Mouse (Mus musculus) heart, adult 2 months (tissue): ENCODE data around the gene Tsnaxip1. TPM values are rescaled to one million over a fixed set of nuclear protein-coding genes. Genes with fewer than 3 reads are reported as not detected.
"Not testable (repeated sequence)": the region's sequence is repeated elsewhere in the genome, so short reads cannot be mapped to it uniquely, and the experiment has no call there.

Experiments used
- DNase-seq, 2 experiments: peaks; one replicate each; pipeline ENCODE4 v3.0.0; 2021
- H3K27ac ChIP-seq: fragments of 200-600 bp; 2 replicates; pipeline ENCODE4 v1.8.1; 2022
- H3K27me3 ChIP-seq: fragments of 200-500 bp; 2 replicates; pipeline ENCODE4 v1.6.1; 2012; ENCODE audit warnings: mild to moderate bottlenecking, low read length, inconsistent platforms, mixed read lengths; ENCODE audit not compliant: control insufficient read depth, insufficient read depth
- H3K36me3 ChIP-seq: fragments of 200-500 bp; 2 replicates; pipeline ENCODE4 v1.6.1; 2012; ENCODE audit warnings: low read length, inconsistent platforms; ENCODE audit not compliant: control insufficient read depth, insufficient read depth
- H3K4me1 ChIP-seq: fragments of 200-500 bp; 2 replicates; pipeline ENCODE4 v1.6.1; 2011; ENCODE audit warnings: low read length; ENCODE audit not compliant: control insufficient read depth, insufficient read depth
- H3K4me3 ChIP-seq: fragments of 200-600 bp; 2 replicates; pipeline ENCODE4 v1.8.1; 2022
- H3K79me2 ChIP-seq: fragments of 200-500 bp; replicated peaks from 2 replicates; pipeline ENCODE4 v1.6.1; 2012; ENCODE audit warnings: mild to moderate bottlenecking, inconsistent platforms, low read length, moderate library complexity, mixed read lengths; ENCODE audit not compliant: control insufficient read depth, insufficient read depth
- H3K9ac ChIP-seq: fragments of 200-500 bp; 2 replicates; pipeline ENCODE4 v1.6.1; 2012; ENCODE audit warnings: low read depth, mild to moderate bottlenecking, control low read depth, inconsistent platforms, low read length, mixed read lengths
- CTCF ChIP-seq: fragments of 200-600 bp; IDR thresholded peaks from 2 replicates; pipeline ENCODE4 v1.8.1; 2022; ENCODE audit warnings: antibody characterized with exemption, mild to moderate bottlenecking, moderate library complexity
- EP300 ChIP-seq: fragments of 200-500 bp; IDR thresholded peaks from 2 replicates; pipeline ENCODE4 v1.6.1; 2011; ENCODE audit warnings: low read depth, low read length, control low read depth; ENCODE audit not compliant: insufficient read depth
- POLR2A ChIP-seq: fragments of 200-500 bp; IDR thresholded peaks from 2 replicates; pipeline ENCODE4 v1.6.1; 2011; ENCODE audit warnings: mild to moderate bottlenecking, low read depth, low read length, control low read depth; ENCODE audit not compliant: insufficient read depth
- WGBS: fragments of 180-500 bp; shearing (Covaris S2); methylation state at CpG from one replicate; pipeline ENCODE4 v1.1.7; 2018; 5-methylcytosine and 5-hydroxymethylcytosine counted together
- intact Hi-C: fragments of 180-260 bp; cut with DNase I; formaldehyde crosslinking; loops from one replicate; pipeline ENCODE4 v1.15.1; 2025
- polyA plus RNA-seq: library from polyadenylated mRNA; depleted of rRNA; stranded (reverse); fragments of >200 nt; gene quantifications from 2 replicates; pipeline ENCODE4 v1.2.3, GENCODE M21; 2012
- total RNA-seq, 2 experiments: library from RNA; stranded (reverse); gene quantifications; 2 replicates each; pipeline ENCODE4 v1.2.3; 2021

Gene Tsnaxip1
- total and polyA plus RNA-seq, 3 experiments: 0.20 TPM; not detected in 2

GRCm38 (mm10) chr8:105825506-105825905 is 2.0 kb upstream of the Tsnaxip1 start:
- TF ChIP-seq EP300 (no peak), POLR2A (no peak), CTCF (no peak)
- intact Hi-C loops: loop anchor here (5.0 kb wide), 1 partner anchor 68 kb away; the partner anchor contains the start of gene Gfod2
- H3K4me3 ChIP-seq: no peak overlapping the region
- H3K79me2 ChIP-seq: peaks cover 4% of the 10 kb centered on the region
- peaks cover 8% of the 10 kb centered on the region for H3K4me1 ChIP-seq
- no peaks in the 10 kb centered on the region for H3K27me3 ChIP-seq
- peaks cover 8% of the 10 kb centered on the region; the same call in 1 of the 2 replicates for H3K36me3 ChIP-seq
- DNase-seq: no peak
- H3K9ac ChIP-seq: no peak overlapping the region
- 47% methylated on average over 4 of the region's 4 CpGs for WGBS
- H3K27ac ChIP-seq: no peak overlapping the region

- Histone ChIP-seq H3K4me1 (peaks cover 4% of the 10 kb centered on the region), H3K36me3 (peaks cover 8% of the 10 kb centered on the region; the same call in 1 of the 2 replicates), H3K4me3 (peak overlapping the region; percentile 88), H3K79me2 (peaks cover 3% of the 10 kb centered on the region), H3K27ac (peak overlapping the region; percentile 83), H3K27me3 (no peaks in the 10 kb centered on the region), H3K9ac (peak overlapping the region; percentile 80)
- no peak for TF ChIP-seq CTCF
- no peak for TF ChIP-seq EP300
- TF ChIP-seq POLR2A: no peak
- WGBS: under 1% methylated on average over 4 of the region's 4 CpGs
- intact Hi-C loops: loop anchor here (2.0 to 5.0 kb wide), 3 partner anchors 26 to 112 kb away; partner anchors contain the start of genes Cenpt and Gfod2
- no peak for DNase-seq
Observed at GRCm38 (mm10) chr8:105826379-105826778, 1.2 kb upstream of the Tsnaxip1 start.

GRCm38 (mm10) chr8:105833740-105834139 is 6.2 kb downstream of the Tsnaxip1 start:
- WGBS: 72% methylated on average over 2 of the region's 2 CpGs
- DNase-seq, H3K27me3 ChIP-seq, intact Hi-C loops, H3K9ac ChIP-seq, H3K79me2 ChIP-seq, H3K4me1 ChIP-seq, H3K27ac ChIP-seq, H3K4me3 ChIP-seq, H3K36me3 ChIP-seq: not testable (repeated sequence)

- TF ChIP-seq EP300 (0 out of 2 replicates have a peak, but pooled peaks have one; percentile 70), POLR2A (no peak), CTCF (peak; percentile 82)
- 21% methylated on average over 11 of the region's 11 CpGs for whole genome bisulfite sequencing
- DNase-seq: peak; percentile 73 to 81
- H3K27ac ChIP-seq: no peak overlapping the region
- no peak overlapping the region for H3K9ac ChIP-seq
- H3K36me3 ChIP-seq: no peaks in the 10 kb centered on the region
- no peaks in the 10 kb centered on the region for H3K4me1 ChIP-seq
- intact Hi-C loops: loop anchor here (1.0 to 5.0 kb wide), 2 partner anchors 95 to 187 kb away; no protein-coding TSS in a partner anchor
- no peaks in the 10 kb centered on the region for H3K27me3 ChIP-seq
- H3K4me3 ChIP-seq: no peak overlapping the region
- no peaks in the 10 kb centered on the region for H3K79me2 ChIP-seq
Observed at GRCm38 (mm10) chr8:105835318-105835717, 7.8 kb downstream of the Tsnaxip1 start.

GRCm38 (mm10) chr8:105836991-105837390 is 9.5 kb downstream of the Tsnaxip1 start:
- H3K27ac ChIP-seq: no peak overlapping the region
- TF ChIP-seq POLR2A: no peak
- TF ChIP-seq EP300: no peak
- TF ChIP-seq CTCF: no peak
- H3K4me3 ChIP-seq: no peak overlapping the region
- H3K36me3 ChIP-seq: no peaks in the 10 kb centered on the region
- no peaks in the 10 kb centered on the region for H3K4me1 ChIP-seq
- intact Hi-C loops: loop anchor here (5.0 kb wide), 1 partner anchor 185 kb away; no protein-coding TSS in a partner anchor
- 78% methylated on average over 6 of the region's 6 CpGs for WGBS
- no peaks in the 10 kb centered on the region for H3K79me2 ChIP-seq
- no peak for DNase-seq
- H3K9ac ChIP-seq: no peak overlapping the region
- H3K27me3 ChIP-seq: no peaks in the 10 kb centered on the region

- Histone ChIP-seq H3K4me3 (no peak overlapping the region), H3K36me3 (no peaks in the 10 kb centered on the region), H3K9ac (no peak overlapping the region), H3K27ac (no peak overlapping the region), H3K79me2 (no peaks in the 10 kb centered on the region), H3K4me1 (no peaks in the 10 kb centered on the region), H3K27me3 (no peaks in the 10 kb centered on the region)
- intact Hi-C loops: loop anchor here (5.0 kb wide), 1 partner anchor 183 kb away; no protein-coding TSS in a partner anchor
- no peak for DNase-seq
- WGBS: 83% methylated on average over 5 of the region's 5 CpGs
- no peak for TF ChIP-seq CTCF
- no peak for TF ChIP-seq EP300
- TF ChIP-seq POLR2A: no peak
Observed at GRCm38 (mm10) chr8:105839209-105839608, 11.7 kb downstream of the Tsnaxip1 start.
